Mouse (Mus musculus) CH12.LX (cell line): ENCODE measurements around the gene Rubcnl. TPM values are rescaled to one million over a fixed set of nuclear protein-coding genes. Genes with fewer than 3 reads are reported as not detected.

Experiments used
- DNase-seq: peaks from one replicate; pipeline ENCODE4 v3.0.0-alpha.2; 2013; ENCODE audit errors: extremely low read depth
- H3K27ac ChIP-seq: 2 replicates; pipeline ENCODE4 v1.5.1; 2012; ENCODE audit warnings: low read depth, mild to moderate bottlenecking, control low read depth, moderate library complexity; ENCODE audit not compliant: insufficient read depth
- H3K27me3 ChIP-seq: replicated peaks from 2 replicates; pipeline ENCODE3; 2012; ENCODE audit warnings: inconsistent platforms
- H3K36me3 ChIP-seq, 2 experiments: replicated peaks in 1 of 2; 2 replicates each; pipeline versions ENCODE3 to v1.6.1; 2012; ENCODE audit warnings: inconsistent platforms in 1 of 2, low read length in 1 of 2, mild to moderate bottlenecking in 1 of 2, mixed read lengths in 1 of 2, moderate library complexity in 1 of 2; ENCODE audit not compliant: control insufficient read depth in 1 of 2, insufficient read depth in 1 of 2
- H3K4me1 ChIP-seq, 2 experiments: 2 replicates each; pipeline ENCODE4 v1.6.1; 2012; ENCODE audit warnings: inconsistent platforms in 1 of 2, moderate library complexity in 1 of 2; ENCODE audit not compliant: insufficient read depth in 2 of 2, control insufficient read depth in 1 of 2
- H3K4me2 ChIP-seq: 2 replicates; pipeline ENCODE4 v1.6.1; 2012; ENCODE audit warnings: low read depth, mild to moderate bottlenecking, control low read depth; ENCODE audit not compliant: poor library complexity, insufficient read depth, severe bottlenecking
- H3K4me3 ChIP-seq, 3 experiments: fragments of 150-350 bp in 1 of 3; sonication (generic) in 1 of 3; replicated peaks in 1 of 3; 2 replicates each; pipeline versions ENCODE3 to v1.5.1; 2011 to 2012; ENCODE audit warnings: low read depth in 2 of 3, low read length in 2 of 3, mild to moderate bottlenecking in 2 of 3, moderate library complexity in 2 of 3, control low read depth in 1 of 3, improper control_type of control experiment in 1 of 3, inconsistent platforms in 1 of 3, mixed read lengths in 1 of 3; ENCODE audit not compliant: poor library complexity in 1 of 3
- H3K79me2 ChIP-seq: replicated peaks from 2 replicates; pipeline ENCODE4 v1.6.1; 2012; ENCODE audit warnings: mild to moderate bottlenecking, moderate library complexity; ENCODE audit not compliant: control insufficient read depth, poor library complexity, insufficient read depth, severe bottlenecking; ENCODE audit errors: extremely low read depth
- H3K9ac ChIP-seq: 2 replicates; pipeline ENCODE4 v1.6.1; 2012; ENCODE audit warnings: low read depth, mild to moderate bottlenecking, control low read depth, moderate library complexity; ENCODE audit not compliant: insufficient read depth
- H3K9me3 ChIP-seq: replicated peaks from 2 replicates; pipeline ENCODE3; 2012; ENCODE audit warnings: low read length, inconsistent platforms, mixed read lengths
- CHD1 ChIP-seq: IDR thresholded peaks from 2 replicates; pipeline ENCODE4 v1.6.1; 2012; ENCODE audit warnings: low read depth, low read length, improper control_type of control experiment, inconsistent platforms
- CHD2 ChIP-seq: IDR thresholded peaks from 2 replicates; pipeline ENCODE4 v1.6.1; 2011; ENCODE audit warnings: low read length, improper control_type of control experiment
- CTCF ChIP-seq, 2 experiments: IDR thresholded peaks in 1 of 2; conservative IDR thresholded peaks in 1 of 2; 2 replicates each; pipeline ENCODE4 v1.5.1; 2011 to 2012; ENCODE audit warnings: low read depth in 2 of 2, low read length in 2 of 2, improper control_type of control experiment in 1 of 2, inconsistent platforms in 1 of 2, mild to moderate bottlenecking in 1 of 2, moderate library complexity in 1 of 2
- E2F4 ChIP-seq: IDR thresholded peaks from 2 replicates; pipeline ENCODE4 v1.6.1; 2011; ENCODE audit warnings: low read depth, low read length, improper control_type of control experiment; ENCODE audit not compliant: insufficient replicate concordance
- ELF1 ChIP-seq: IDR thresholded peaks from 2 replicates; pipeline ENCODE4 v1.6.1; 2014; ENCODE audit warnings: low read depth, mild to moderate bottlenecking, inconsistent platforms, low read length, improper control_type of control experiment
- EP300 ChIP-seq: IDR thresholded peaks from 2 replicates; pipeline ENCODE4 v1.6.1; 2011; ENCODE audit warnings: low read length, improper control_type of control experiment
- ETS1 ChIP-seq: conservative IDR thresholded peaks from 2 replicates; pipeline ENCODE4 v1.6.1; 2012; ENCODE audit warnings: low read depth, mild to moderate bottlenecking, inconsistent platforms, low read length, improper control_type of control experiment, moderate library complexity
- HCFC1 ChIP-seq: IDR thresholded peaks from 2 replicates; pipeline ENCODE4 v1.6.1; 2012; ENCODE audit warnings: low read depth, mild to moderate bottlenecking, inconsistent platforms, low read length, improper control_type of control experiment
- IRF4 ChIP-seq: IDR thresholded peaks from 2 replicates; pipeline ENCODE4 v1.6.1; 2014; ENCODE audit warnings: low read depth, mild to moderate bottlenecking, inconsistent platforms, low read length, improper control_type of control experiment
- KAT2A ChIP-seq: IDR thresholded peaks from 2 replicates; pipeline ENCODE4 v1.6.1; 2012; ENCODE audit warnings: low read length, improper control_type of control experiment, inconsistent platforms; ENCODE audit not compliant: insufficient replicate concordance
- MAFK ChIP-seq: IDR thresholded peaks from 2 replicates; pipeline ENCODE4 v1.6.1; 2011; ENCODE audit warnings: low read length, improper control_type of control experiment; ENCODE audit not compliant: insufficient replicate concordance
- MAX ChIP-seq: IDR thresholded peaks from 2 replicates; pipeline ENCODE4 v1.6.1; 2011; ENCODE audit warnings: low read length, improper control_type of control experiment
- MAZ ChIP-seq: IDR thresholded peaks from 2 replicates; pipeline ENCODE4 v1.6.1; 2012; ENCODE audit warnings: low read depth, mild to moderate bottlenecking, inconsistent platforms, low read length, improper control_type of control experiment, moderate library complexity
- MEF2A ChIP-seq: IDR thresholded peaks from 2 replicates; pipeline ENCODE4 v1.6.1; 2014; ENCODE audit warnings: low read depth, mild to moderate bottlenecking, inconsistent platforms, low read length, improper control_type of control experiment, borderline replicate concordance
- MYC ChIP-seq: IDR thresholded peaks from 2 replicates; pipeline ENCODE4 v1.6.1; 2011; ENCODE audit warnings: low read depth, mild to moderate bottlenecking, improper control_type of control experiment, low read length
- NELFE ChIP-seq: IDR thresholded peaks from 2 replicates; pipeline ENCODE4 v1.6.1; 2011; ENCODE audit warnings: low read depth, low read length, improper control_type of control experiment
- PAX5 ChIP-seq: IDR thresholded peaks from 2 replicates; pipeline ENCODE4 v1.6.1; 2012; ENCODE audit warnings: low read length, inconsistent platforms, mixed read lengths
- POLR2AphosphoS2 ChIP-seq: IDR thresholded peaks from 2 replicates; pipeline ENCODE4 v1.6.1; 2011; ENCODE audit warnings: low read depth, low read length, improper control_type of control experiment
- SIN3A ChIP-seq: IDR thresholded peaks from 2 replicates; pipeline ENCODE4 v1.6.1; 2012; ENCODE audit warnings: low read length, improper control_type of control experiment, inconsistent platforms
- SMC3 ChIP-seq: IDR thresholded peaks from 2 replicates; pipeline ENCODE4 v1.6.1; 2011; ENCODE audit warnings: low read depth, low read length, improper control_type of control experiment
- TCF12 ChIP-seq: IDR thresholded peaks from 2 replicates; pipeline ENCODE4 v1.6.1; 2014; ENCODE audit warnings: low read depth, mild to moderate bottlenecking, inconsistent platforms, low read length, improper control_type of control experiment
- USF1 ChIP-seq: IDR thresholded peaks from 2 replicates; pipeline ENCODE4 v1.6.1; 2014; ENCODE audit warnings: low read depth, mild to moderate bottlenecking, inconsistent platforms, low read length, improper control_type of control experiment
- USF2 ChIP-seq: conservative IDR thresholded peaks from 2 replicates; pipeline ENCODE4 v1.6.1; 2011; ENCODE audit warnings: low read depth, low read length, improper control_type of control experiment
- ZC3H11A ChIP-seq: IDR thresholded peaks from 2 replicates; pipeline ENCODE4 v1.6.1; 2012; ENCODE audit warnings: low read depth, mild to moderate bottlenecking, inconsistent platforms, low read length, improper control_type of control experiment
- ZMIZ1 ChIP-seq: IDR thresholded peaks from 2 replicates; pipeline ENCODE4 v1.6.1; 2012; ENCODE audit warnings: low read depth, mild to moderate bottlenecking, inconsistent platforms, low read length, improper control_type of control experiment
- ZNF384 ChIP-seq: IDR thresholded peaks from 2 replicates; pipeline ENCODE4 v1.6.1; 2012; ENCODE audit warnings: low read depth, low read length, improper control_type of control experiment, inconsistent platforms
- dilution Hi-C: fragments of 300-500 bp; cut with MboI; formaldehyde crosslinking; loops from 2 replicates; pipeline ENCODE4 v1.14.3; 2020; ENCODE audit warnings: low sequenced_read_pairs; ENCODE audit not compliant: extremely low pct_unique_long_range_greater_than_20kb, extremely low pct_ligation_motif_present
- in situ Hi-C: fragments of 300-500 bp; cut with MboI; formaldehyde crosslinking; loops from 3 replicates; pipeline ENCODE4 v1.14.3; 2019; ENCODE audit warnings: low sequenced_read_pairs, low pct_ligation_motif_present, low pct_unique_long_range_greater_than_20kb, mixed read lengths
- polyA plus RNA-seq: library from polyadenylated mRNA; unstranded; fragments of >175 nt; gene quantifications from 2 replicates; pipeline ENCODE4 v1.2.1, GENCODE M21; 2012; ENCODE audit warnings: low read depth; ENCODE audit not compliant: insufficient read length
- total RNA-seq, 2 experiments: library from RNA; depleted of rRNA; stranded (reverse); fragments of 300-350 nt in 1 of 2; fragments of >200 nt in 1 of 2; gene quantifications; 2 replicates each; pipeline ENCODE4 v1.2.3; 2012 to 2014

The Rubcnl gene
- total and polyA plus RNA-seq, 3 experiments: 24.7 to 27.2 (median 24.9) TPM

- no peak overlapping the region for H3K4me3 ChIP-seq
- TF ChIP-seq HCFC1 (no peak), E2F4 (no peak), CHD2 (peak; percentile 43; the same call in 1 of the 2 replicates), EP300 (no peak)
These were observed 26.5 kb upstream of the Rubcnl start for GRCm38 (mm10) chr14:74989322-74989721.

GRCm38 (mm10) chr14:74989909-74990308 lies 25.9 kb upstream of the Rubcnl start:
- no peak for TF ChIP-seq KAT2A
- no peak overlapping the region for H3K4me2 ChIP-seq
- H3K27ac ChIP-seq: no peak overlapping the region
- H3K4me3 ChIP-seq: no peak overlapping the region
- dilution Hi-C loops: no loop called here
- H3K9me3 ChIP-seq: no peaks in the 10 kb centered on the region
- in situ Hi-C loops: loop anchor here (5.0 kb wide), 1 partner anchor 243 kb away; no protein-coding TSS in a partner anchor
- no peaks in the 10 kb centered on the region for H3K79me2 ChIP-seq
- peaks cover 11 to 45% of the 10 kb centered on the region in 2 experiments for H3K4me1 ChIP-seq
- DNase-seq: no peak
- H3K9ac ChIP-seq: 0 out of 2 replicates have a peak overlapping the region, but pooled peaks have one; percentile 9
- H3K27me3 ChIP-seq: no peaks in the 10 kb centered on the region
- no peaks in the 10 kb centered on the region for H3K36me3 ChIP-seq

More at GRCm38 (mm10) chr14:74989322-74989721, 26.5 kb upstream of the Rubcnl start:
- Histone ChIP-seq H3K79me2 (no peaks in the 10 kb centered on the region), H3K36me3 (no peaks in the 10 kb centered on the region), H3K27ac (no peak overlapping the region), H3K27me3 (no peaks in the 10 kb centered on the region), H3K4me2 (peak overlapping the region; percentile 1; the same call in 1 of the 2 replicates), H3K9me3 (no peaks in the 10 kb centered on the region), H3K4me1 (peaks cover 14 to 48% of the 10 kb centered on the region in 2 experiments), H3K9ac (no peak overlapping the region)
- dilution Hi-C loops: no loop called here
- in situ Hi-C loops: no loop called here
- DNase-seq: peak; percentile 67

DNA sequence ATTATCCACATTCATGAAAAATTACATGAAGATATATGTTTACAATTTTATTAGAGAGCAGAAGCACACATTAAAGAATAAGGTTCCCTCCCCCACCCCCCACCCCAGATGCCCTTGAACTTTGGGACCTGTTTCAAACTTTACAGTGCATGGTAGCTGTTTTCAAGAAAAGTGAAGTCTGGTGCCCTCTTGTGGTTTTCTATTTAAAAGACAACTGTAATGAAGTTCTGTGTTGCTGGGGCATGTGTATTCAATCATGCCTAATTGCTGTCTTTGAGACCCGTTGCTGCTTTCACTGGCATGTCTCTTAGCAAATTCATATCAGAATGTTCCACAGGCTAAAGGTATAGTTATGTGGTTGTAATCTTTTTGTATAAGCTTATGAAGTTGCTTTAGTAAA lies 25.3 kb upstream of the Rubcnl start:
- Histone ChIP-seq H3K4me1 (peaks cover 11 to 44% of the 10 kb centered on the region in 2 experiments), H3K9me3 (no peaks in the 10 kb centered on the region), H3K4me2 (no peak overlapping the region), H3K27ac (no peak overlapping the region), H3K36me3 (no peaks in the 10 kb centered on the region), H3K27me3 (no peaks in the 10 kb centered on the region), H3K9ac (no peak overlapping the region), H3K79me2 (no peaks in the 10 kb centered on the region), H3K4me3 (no peak overlapping the region)
- dilution Hi-C loops (no loop called here), in situ Hi-C loops (loop anchor here (5.0 kb wide), 1 partner anchor 243 kb away; no protein-coding TSS in a partner anchor)
- DNase-seq: peak; percentile 88
- peak; percentile 26 to 89; a peak in 3 of 4 replicates for TF ChIP-seq CTCF (conservative IDR thresholded peaks at IDR 0.05 in 1 of 2, IDR thresholded peaks at IDR 0.05 in 1 of 2; ENCODE audit: low read depth in 2 of 2, low read length in 2 of 2)
- TF ChIP-seq SMC3: peak; percentile 88
- TF ChIP-seq MAX: no peak
- no peak for TF ChIP-seq HCFC1
- TF ChIP-seq USF1: no peak
- no peak for TF ChIP-seq NELFE
- peak; percentile 83 for TF ChIP-seq ZC3H11A
- TF ChIP-seq MAZ: no peak
- no peak for TF ChIP-seq ZNF384
- no peak for TF ChIP-seq CHD1
- no peak for TF ChIP-seq IRF4
- TF ChIP-seq USF2: no peak
- no peak for TF ChIP-seq ZMIZ1
- TF ChIP-seq POLR2AphosphoS2: no peak
- TF ChIP-seq PAX5: no peak
- TF ChIP-seq ETS1: no peak
- no peak for TF ChIP-seq MAFK
- no peak for TF ChIP-seq KAT2A
- no peak for TF ChIP-seq E2F4
- peak; percentile 41; the same call in 1 of the 2 replicates for TF ChIP-seq SIN3A
- TF ChIP-seq ELF1: no peak
- TF ChIP-seq MYC: 0 out of 2 replicates have a peak, but pooled peaks have one; percentile 45
- no peak for TF ChIP-seq TCF12
- TF ChIP-seq MEF2A: no peak
